Mouse (Mus musculus): ENCODE data around the gene Slc25a15. TPM values are rescaled to one million over a fixed set of nuclear protein-coding genes. Genes with fewer than 3 reads are reported as not detected.
A peak's percentile ranks its signal among the peaks of the same experiment; 100 is the strongest.

The Slc25a15 gene
- polyA plus RNA-seq, 1 experiment from 2014 or later: 57.8 TPM

GRCm38 (mm10) chr8:22400593-22400992 lies 2.2 kb upstream of the Slc25a15 start:
- DNase-seq: peak; percentile 62
- Histone ChIP-seq H3K4me3 (ENCODE audit: low read depth, low read length) (no peak overlapping the region), H3K9ac (replicated peaks) (no peak overlapping the region), H3K4me1 (ENCODE audit: insufficient read depth) (peaks cover 9% of the 10 kb centered on the region), H3K9me3 (ENCODE audit: low read length) (no peaks in the 10 kb centered on the region), H3K27ac (ENCODE audit: low read depth) (peak overlapping the region; percentile 83), H3K36me3 (replicated peaks; ENCODE audit: insufficient read depth, low read length) (no peaks in the 10 kb centered on the region), H3K4me2 (ENCODE audit: low read depth, low read length) (no peak overlapping the region), H3K27me3 (ENCODE audit: insufficient read depth, low read length) (no peaks in the 10 kb centered on the region)
- WGBS (ENCODE audit: insufficient replicate concordance): 65% methylated on average over 4 of the region's 4 CpGs
- peak; percentile 81; the same call in 1 of the 2 replicates for TF ChIP-seq EP300 (IDR thresholded peaks at IDR 0.05; ENCODE audit: low read depth)
- TF ChIP-seq CTCF (IDR thresholded peaks at IDR 0.05; ENCODE audit: low read depth): no peak
- peak; percentile 74 for ATAC-seq

DNA sequence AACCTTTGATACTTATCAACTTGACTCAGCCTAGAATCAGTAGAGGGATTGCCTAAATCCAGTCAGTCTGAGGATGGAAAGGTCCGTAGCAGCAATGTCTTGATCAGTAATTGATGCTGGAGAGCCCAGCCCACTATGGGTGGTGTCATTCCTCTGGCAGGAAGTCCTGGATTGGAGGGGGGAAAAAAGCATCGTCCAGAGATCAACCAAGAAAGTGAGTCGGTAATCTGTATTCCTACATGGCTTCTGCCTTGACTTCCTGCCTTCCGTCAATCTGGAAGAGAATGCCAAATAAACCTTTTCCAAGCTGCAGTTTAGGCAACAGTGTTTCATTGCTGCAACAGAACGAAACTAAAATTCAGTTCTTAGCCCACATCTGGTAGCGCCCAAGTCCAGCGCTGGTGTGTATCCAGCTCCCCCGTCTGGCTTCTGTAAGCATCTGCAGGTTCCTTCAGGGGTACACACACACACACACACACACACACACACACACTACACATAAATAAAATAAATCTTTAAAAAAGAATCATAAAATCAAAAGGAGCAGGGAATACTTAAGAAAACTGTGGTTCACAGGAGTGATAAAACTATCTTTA lies 986 bp upstream of the Slc25a15 start:
- Histone ChIP-seq H3K27me3 (ENCODE audit: insufficient read depth, low read length) (no peaks in the 10 kb centered on the region), H3K27ac (ENCODE audit: low read depth) (peak overlapping the region; percentile 83), H3K9ac (replicated peaks) (peak overlapping the region; percentile 82), H3K36me3 (replicated peaks; ENCODE audit: insufficient read depth, low read length) (0 out of 2 replicates have a peak, but pooled peaks cover 6% of the 10 kb centered on the region), H3K4me1 (ENCODE audit: insufficient read depth) (peaks cover 9% of the 10 kb centered on the region), H3K4me2 (ENCODE audit: low read depth, low read length) (peak overlapping the region; percentile 92), H3K9me3 (ENCODE audit: low read length) (no peaks in the 10 kb centered on the region), H3K4me3 (ENCODE audit: low read depth, low read length) (peak overlapping the region; percentile 83)
- 77% methylated on average over 8 of the region's 8 CpGs for WGBS (ENCODE audit: insufficient replicate concordance)
- no peak for TF ChIP-seq CTCF (IDR thresholded peaks at IDR 0.05; ENCODE audit: low read depth)
- TF ChIP-seq EP300 (IDR thresholded peaks at IDR 0.05; ENCODE audit: low read depth): no peak
- ATAC-seq: no peak
- DNase-seq: no peak

DNA sequence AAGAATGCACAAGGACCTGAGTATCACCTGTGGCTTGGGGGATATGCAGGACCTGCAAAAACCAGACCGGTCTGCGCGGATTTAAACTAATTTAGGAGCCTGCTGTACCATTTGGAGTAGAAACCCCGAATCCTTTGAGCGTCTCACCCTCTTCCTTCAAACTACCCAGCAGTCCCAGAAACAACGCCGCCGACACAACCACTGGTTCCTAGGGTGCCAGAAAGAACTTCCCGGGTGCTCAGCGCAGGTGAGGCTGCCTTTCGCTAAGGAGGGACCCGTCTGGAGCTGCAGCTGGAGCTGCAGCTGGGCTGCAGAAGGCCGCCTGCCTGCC lies 621 bp downstream of the Slc25a15 start:
- Histone ChIP-seq H3K4me2 (ENCODE audit: low read depth, low read length) (peak overlapping the region; percentile 92), H3K27me3 (ENCODE audit: insufficient read depth, low read length) (no peaks in the 10 kb centered on the region), H3K9me3 (ENCODE audit: low read length) (no peaks in the 10 kb centered on the region), H3K9ac (replicated peaks) (peak overlapping the region; percentile 82), H3K36me3 (replicated peaks; ENCODE audit: insufficient read depth, low read length) (peaks cover 10% of the 10 kb centered on the region; the same call in 1 of the 2 replicates), H3K27ac (ENCODE audit: low read depth) (peak overlapping the region; percentile 83), H3K4me3 (ENCODE audit: low read depth, low read length) (peak overlapping the region; percentile 83), H3K4me1 (ENCODE audit: insufficient read depth) (peaks cover 9% of the 10 kb centered on the region)
- DNase-seq (no peak), ATAC-seq (no peak)
- TF ChIP-seq CTCF (IDR thresholded peaks at IDR 0.05; ENCODE audit: low read depth) (no peak), EP300 (IDR thresholded peaks at IDR 0.05; ENCODE audit: low read depth) (no peak)
- WGBS (ENCODE audit: insufficient replicate concordance): 1% methylated on average over 12 of the region's 13 CpGs

- H3K4me3 ChIP-seq (ENCODE audit: low read depth, low read length): no peak overlapping the region
- peaks cover 17% of the 10 kb centered on the region for H3K36me3 ChIP-seq (replicated peaks; ENCODE audit: insufficient read depth, low read length)
- peak overlapping the region; percentile 92 for H3K4me2 ChIP-seq (ENCODE audit: low read depth, low read length)
- 90% methylated on average over 8 of the region's 8 CpGs for WGBS (ENCODE audit: insufficient replicate concordance)
- peak overlapping the region; percentile 66 for H3K27ac ChIP-seq (ENCODE audit: low read depth)
- no peak for TF ChIP-seq CTCF (IDR thresholded peaks at IDR 0.05; ENCODE audit: low read depth)
- no peak for TF ChIP-seq EP300 (IDR thresholded peaks at IDR 0.05; ENCODE audit: low read depth)
- H3K9ac ChIP-seq (replicated peaks): no peak overlapping the region
- DNase-seq: no peak
- no peaks in the 10 kb centered on the region for H3K27me3 ChIP-seq (ENCODE audit: insufficient read depth, low read length)
- peaks cover 9% of the 10 kb centered on the region for H3K4me1 ChIP-seq (ENCODE audit: insufficient read depth)
- no peak for ATAC-seq
- no peaks in the 10 kb centered on the region for H3K9me3 ChIP-seq (ENCODE audit: low read length)
These were observed 3.1 kb downstream of the Slc25a15 start for GRCm38 (mm10) chr8:22395256-22395655.

DNA sequence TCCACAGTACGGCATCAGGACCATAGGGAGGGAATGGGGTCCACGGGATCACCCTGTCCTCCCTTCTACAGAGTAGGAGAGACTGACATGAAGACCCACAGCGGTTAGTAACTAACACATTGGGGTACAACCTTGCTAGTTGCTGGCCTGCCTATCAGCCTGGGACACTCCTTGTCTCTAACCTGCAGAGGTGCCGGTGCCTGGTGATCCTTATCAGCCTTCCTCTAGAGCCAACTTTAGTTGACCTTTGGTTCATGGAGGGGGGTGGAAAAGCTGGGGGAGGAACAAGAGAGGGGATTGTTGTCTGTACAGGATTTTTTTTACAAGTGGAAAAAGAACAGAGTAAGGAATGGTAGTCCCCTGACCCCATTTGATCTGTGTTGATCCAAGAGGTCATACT lies 3.9 kb downstream of the Slc25a15 start:
- DNase-seq: peak; percentile 38
- Histone ChIP-seq H3K36me3 (replicated peaks; ENCODE audit: insufficient read depth, low read length) (peaks cover 22% of the 10 kb centered on the region), H3K9me3 (ENCODE audit: low read length) (no peaks in the 10 kb centered on the region), H3K4me2 (ENCODE audit: low read depth, low read length) (peak overlapping the region; percentile 38), H3K4me3 (ENCODE audit: low read depth, low read length) (no peak overlapping the region), H3K4me1 (ENCODE audit: insufficient read depth) (peaks cover 15% of the 10 kb centered on the region), H3K9ac (replicated peaks) (no peak overlapping the region), H3K27me3 (ENCODE audit: insufficient read depth, low read length) (no peaks in the 10 kb centered on the region), H3K27ac (ENCODE audit: low read depth) (peak overlapping the region; percentile 66)
- no peak for ATAC-seq
- 55% methylated on average over 4 of the region's 4 CpGs for WGBS (ENCODE audit: insufficient replicate concordance)
- TF ChIP-seq CTCF (IDR thresholded peaks at IDR 0.05; ENCODE audit: low read depth): no peak
- no peak for TF ChIP-seq EP300 (IDR thresholded peaks at IDR 0.05; ENCODE audit: low read depth)

- H3K36me3 ChIP-seq (replicated peaks; ENCODE audit: insufficient read depth, low read length): peaks cover 44% of the 10 kb centered on the region
- no peaks in the 10 kb centered on the region for H3K27me3 ChIP-seq (ENCODE audit: insufficient read depth, low read length)
- no peak overlapping the region for H3K9ac ChIP-seq (replicated peaks)
- 52% methylated on average over 8 of the region's 8 CpGs for WGBS (ENCODE audit: insufficient replicate concordance)
- DNase-seq: peak; percentile 31
- TF ChIP-seq CTCF (IDR thresholded peaks at IDR 0.05; ENCODE audit: low read depth): no peak
- TF ChIP-seq EP300 (IDR thresholded peaks at IDR 0.05; ENCODE audit: low read depth): peak; percentile 51; the same call in 1 of the 2 replicates
- H3K4me1 ChIP-seq (ENCODE audit: insufficient read depth): peaks cover 6% of the 10 kb centered on the region
- ATAC-seq: peak; percentile 94
- peak overlapping the region; percentile 83 for H3K27ac ChIP-seq (ENCODE audit: low read depth)
- no peak overlapping the region for H3K4me3 ChIP-seq (ENCODE audit: low read depth, low read length)
- H3K4me2 ChIP-seq (ENCODE audit: low read depth, low read length): 0 out of 2 replicates have a peak overlapping the region, but pooled peaks have one; percentile 0
- no peaks in the 10 kb centered on the region for H3K9me3 ChIP-seq (ENCODE audit: low read length)
These were observed 7.5 kb downstream of the Slc25a15 start for GRCm38 (mm10) chr8:22390766-22391463.

All from liver, postnatal 0 days (tissue).